Mouse (Mus musculus) heart, adult 18-20 months (tissue): ENCODE measurements around the gene Brk1. TPM values are rescaled to one million over a fixed set of nuclear protein-coding genes. Genes with fewer than 3 reads are reported as not detected.
A peak's percentile ranks its signal among the peaks of the same experiment; 100 is the strongest.

Experiments
- DNase-seq, 2 experiments: peaks; one replicate each; pipeline ENCODE4 v3.0.0; 2021 to 2022; ENCODE audit warnings: mixed read lengths in 1 of 2
- total RNA-seq, 2 experiments: library from RNA; stranded (reverse); gene quantifications; 2 replicates each; pipeline ENCODE4 v1.2.3; 2021

Brk1 gene
- total RNA-seq, 2 experiments from 2014 or later: 77.1 to 77.6 TPM

DNA sequence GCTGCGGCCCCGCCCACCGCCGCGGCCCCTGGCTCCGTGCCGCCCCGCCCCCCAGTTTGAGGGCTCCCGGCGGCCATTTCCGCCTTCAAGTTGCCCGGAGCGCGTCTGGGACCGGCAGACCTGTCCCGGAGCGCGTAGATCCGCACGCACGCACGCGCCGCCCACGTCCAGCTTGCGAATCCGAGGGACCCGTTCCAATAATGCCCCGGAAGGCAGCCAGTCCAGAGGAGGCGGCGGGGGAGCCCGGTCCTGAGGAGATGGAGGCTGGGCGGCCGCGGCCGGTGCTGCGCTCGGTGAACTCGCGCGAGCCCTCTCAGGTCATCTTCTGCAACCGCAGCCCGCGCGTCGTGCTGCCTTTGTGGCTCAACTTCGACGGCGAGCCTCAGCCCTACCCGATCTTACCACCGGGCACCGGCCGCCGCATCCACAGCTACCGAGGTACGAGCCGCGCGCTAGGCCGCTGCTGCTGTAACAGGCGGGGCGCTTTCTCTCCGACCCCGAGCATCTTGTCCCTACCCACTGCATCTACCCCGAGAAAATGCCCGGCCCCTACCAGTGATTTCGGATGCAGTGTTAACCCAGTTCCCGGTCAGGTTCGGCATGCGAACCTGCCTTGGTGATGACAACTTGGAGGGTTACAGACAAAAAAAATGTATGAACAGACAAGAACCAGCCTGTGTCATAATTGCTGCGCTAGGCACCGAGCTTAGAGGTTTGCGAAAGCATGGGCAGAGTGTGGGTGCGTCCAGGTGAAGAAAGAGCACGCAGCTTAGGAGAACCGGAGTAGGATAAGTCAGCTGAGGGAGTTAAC, 19.6 kb downstream of the Brk1 start, which contains the start of gene Vhl:
Vhl (plus strand) TSS at position 19 of the 811 bp plus-strand sequence.
- DNase-seq: peak; percentile 93 to 95

GRCm38 (mm10) chr6:113624989-113625770, 20.6 kb downstream of the Brk1 start:
- peak in 1 of 2 experiments; percentile 43 for DNase-seq

- DNase-seq: peak in 1 of 2 experiments; percentile 55
These were observed 25.8 kb downstream of the Brk1 start for GRCm38 (mm10) chr6:113630322-113630721.

DNA sequence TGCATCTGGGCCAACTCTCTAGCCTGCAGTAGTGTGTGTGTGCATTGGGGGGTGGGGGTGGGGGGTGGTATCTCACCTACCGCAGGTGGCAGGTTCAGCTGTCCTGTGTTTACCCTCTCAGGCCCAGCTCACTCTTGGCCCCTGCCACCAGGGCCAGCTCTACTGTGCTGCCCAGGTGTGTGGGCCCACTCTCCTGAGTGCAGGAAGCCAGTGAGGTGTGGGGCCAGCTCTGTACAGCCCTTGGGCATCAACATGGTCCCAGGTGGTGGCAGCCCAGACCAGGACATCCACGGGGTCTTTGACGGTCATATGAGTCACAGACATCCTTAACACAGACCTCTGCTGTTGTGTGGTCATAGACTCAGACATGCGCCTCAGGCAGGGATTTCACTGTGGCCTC, 28.3 kb downstream of the Brk1 start:
- DNase-seq: no peak

DNA sequence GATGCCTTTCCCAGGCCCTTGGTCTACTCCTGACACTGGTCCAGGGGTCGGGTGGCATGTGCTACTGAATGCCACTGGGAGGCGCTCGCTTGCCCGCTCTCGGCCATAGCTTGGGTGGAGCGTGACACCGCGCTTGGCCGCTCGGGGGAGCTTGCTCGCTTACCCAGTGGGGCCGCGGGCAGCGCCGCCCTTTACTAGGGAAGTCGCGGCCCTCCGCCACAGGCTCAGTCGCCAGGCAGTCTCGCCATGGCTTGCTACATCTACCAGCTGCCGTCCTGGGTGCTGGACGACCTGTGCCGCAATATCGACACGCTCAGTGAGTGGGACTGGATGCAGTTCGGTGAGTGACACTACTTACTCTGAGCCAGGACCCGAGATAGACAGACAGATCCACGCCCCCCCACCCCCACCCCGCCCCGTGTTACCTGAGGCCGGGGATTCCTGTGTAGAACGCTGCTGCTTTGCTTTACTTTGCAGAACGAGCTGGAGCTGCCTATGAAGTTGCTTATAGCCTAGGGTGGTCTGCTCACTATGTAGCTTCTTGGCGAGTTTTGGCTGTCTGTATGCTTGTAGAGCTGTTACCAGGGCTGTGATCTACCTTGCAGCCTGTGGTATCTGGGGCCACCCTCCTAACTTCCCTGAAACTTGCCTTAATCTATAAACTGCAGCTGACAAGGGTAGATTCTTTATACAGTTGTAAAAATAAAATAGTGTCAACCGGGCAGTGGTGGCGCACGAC, 33.9 kb downstream of the Brk1 start, which contains the start of gene Irak2:
Irak2 (plus strand) TSS at position 166 of the 739 bp plus-strand sequence.
- DNase-seq: peak; percentile 97

GRCm38 (mm10) chr6:113639201-113639600, 34.6 kb downstream of the Brk1 start:
- no peak for DNase-seq

GRCm38 (mm10) chr6:113642605-113643004, 38.0 kb downstream of the Brk1 start:
- DNase-seq: no peak

DNA sequence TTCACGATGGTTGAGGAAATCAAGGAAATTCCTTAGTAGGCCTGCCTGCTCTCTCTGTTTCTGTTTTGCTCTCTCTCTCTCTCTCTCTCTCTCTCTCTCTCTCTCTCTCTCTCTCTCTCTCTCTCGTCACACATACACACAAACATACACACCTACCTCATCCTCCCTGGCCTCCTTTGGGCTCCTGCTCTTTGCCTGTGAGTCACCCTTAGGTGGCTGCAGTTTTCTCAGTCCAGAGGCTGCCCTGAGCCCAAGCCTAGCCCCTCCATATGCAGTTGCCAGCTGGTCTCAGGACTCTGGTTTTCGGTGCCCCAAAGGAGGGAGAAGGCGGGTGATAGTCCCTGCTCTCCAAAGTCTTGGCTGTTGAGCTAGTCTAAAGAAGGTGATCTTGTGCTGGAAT, 38.4 kb downstream of the Brk1 start:
- no peak for DNase-seq

- no peak for DNase-seq
These were observed 39.4 kb downstream of the Brk1 start for GRCm38 (mm10) chr6:113643967-113644366.

DNA sequence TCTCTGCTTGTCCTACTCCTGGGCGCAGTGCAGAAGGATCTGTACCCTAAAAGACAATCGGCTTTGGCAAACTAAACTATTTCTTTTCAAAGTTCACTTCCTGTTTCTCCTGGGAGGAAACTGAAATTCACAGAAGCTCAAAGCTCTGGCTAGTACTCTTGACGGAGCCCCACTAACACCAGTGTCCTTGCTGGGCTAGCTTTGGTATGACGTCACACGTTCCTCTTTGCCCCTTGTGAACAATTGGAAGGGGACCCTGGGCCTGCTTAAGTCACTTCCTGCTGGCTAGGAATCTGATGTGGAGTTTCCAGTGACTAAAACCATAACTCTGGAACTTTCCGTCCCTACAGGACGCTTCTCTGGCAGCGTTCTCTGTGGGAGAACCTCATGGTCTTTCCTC, 40.2 kb downstream of the Brk1 start:
- peak; percentile 79 to 94 for DNase-seq

DNA sequence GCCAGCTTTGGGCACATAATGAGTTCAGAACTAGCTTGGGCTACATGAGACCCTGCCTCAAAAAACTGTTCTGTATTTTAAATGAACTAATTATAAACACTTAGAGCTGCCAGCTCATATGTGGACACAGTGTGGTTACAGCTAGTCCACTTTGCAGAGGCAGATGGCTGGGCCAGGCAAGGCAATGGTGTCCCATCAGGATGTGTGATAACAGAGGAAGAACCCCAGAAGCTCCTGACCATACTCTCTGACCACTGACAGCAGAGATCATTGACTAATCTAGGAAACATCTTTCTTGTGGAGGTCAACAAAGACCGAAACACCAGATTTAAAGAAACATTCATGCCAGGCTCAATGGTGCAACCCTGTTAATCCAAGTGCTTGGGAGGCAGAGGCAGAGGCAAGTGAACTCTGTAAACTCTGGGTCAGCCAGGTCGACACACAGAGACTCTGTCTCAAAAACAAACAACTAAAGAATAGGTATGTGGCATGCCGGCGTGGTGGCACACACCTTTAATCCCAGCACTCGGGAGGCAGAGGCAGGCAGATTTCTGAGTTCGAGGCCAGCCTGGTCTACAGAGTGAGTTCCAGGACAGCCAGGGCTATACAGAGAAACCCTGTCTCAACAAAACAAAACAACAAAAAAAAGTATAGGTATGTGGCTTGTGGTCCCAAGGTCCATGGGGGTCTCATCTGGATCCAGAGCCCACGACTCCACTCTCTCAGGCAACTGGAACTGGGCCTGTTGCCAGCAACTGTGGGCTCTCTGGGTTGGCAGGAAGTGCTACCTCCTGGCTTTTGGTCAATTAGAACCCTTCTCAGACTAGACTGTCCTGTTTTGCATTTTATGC, 45.0 kb downstream of the Brk1 start:
- no peak for DNase-seq

DNA sequence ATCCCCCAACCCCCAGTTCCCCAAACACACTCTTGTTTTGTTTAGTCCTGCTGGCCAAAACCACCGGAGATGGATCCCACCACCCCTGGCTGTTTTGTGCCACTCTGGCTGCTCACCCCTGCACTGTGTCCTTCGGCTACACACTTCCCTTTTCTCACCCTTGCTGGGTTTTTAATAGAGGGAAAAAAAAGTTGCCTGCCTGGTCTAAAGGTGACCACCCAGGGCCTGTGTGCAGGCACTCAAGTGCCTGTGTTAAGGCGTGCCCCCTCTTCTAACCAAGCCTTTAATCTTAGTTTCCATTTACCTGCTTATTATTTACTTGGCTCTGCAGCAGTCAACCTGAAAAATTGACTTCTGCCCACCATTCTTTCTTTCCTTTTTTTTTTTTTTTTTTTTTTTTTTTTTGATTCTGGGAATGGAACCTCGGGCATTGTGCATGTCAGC, 45.6 kb downstream of the Brk1 start:
- DNase-seq: no peak

DNA sequence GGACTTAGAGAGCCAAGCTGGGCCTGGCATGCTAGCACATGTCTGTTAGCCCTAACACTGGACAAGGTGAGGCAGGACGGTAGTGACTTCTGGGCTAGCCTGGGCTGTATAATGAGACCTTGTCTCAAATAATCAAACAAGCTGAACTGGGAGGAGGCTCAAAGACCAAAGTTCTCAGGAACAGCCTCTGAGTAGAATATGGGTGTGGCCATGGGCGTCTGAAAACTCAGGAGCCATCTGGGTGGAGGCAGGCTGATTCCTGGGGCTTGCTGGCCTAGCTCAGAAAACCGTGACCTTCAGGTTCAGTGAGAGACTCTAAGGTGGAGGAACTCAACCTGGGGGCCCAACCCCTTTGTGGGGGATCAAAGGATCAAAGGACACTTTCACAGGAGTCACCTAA, 47.1 kb downstream of the Brk1 start:
- DNase-seq: no peak

- DNase-seq: no peak
These were observed 49.0 kb downstream of the Brk1 start for GRCm38 (mm10) chr6:113653551-113653950.

- DNase-seq: peak in 1 of 2 experiments; percentile 63
These were observed 49.5 kb downstream of the Brk1 start for GRCm38 (mm10) chr6:113654102-113654501.

GRCm38 (mm10) chr6:113654753-113655397, 50.3 kb downstream of the Brk1 start:
- DNase-seq: no peak

DNA sequence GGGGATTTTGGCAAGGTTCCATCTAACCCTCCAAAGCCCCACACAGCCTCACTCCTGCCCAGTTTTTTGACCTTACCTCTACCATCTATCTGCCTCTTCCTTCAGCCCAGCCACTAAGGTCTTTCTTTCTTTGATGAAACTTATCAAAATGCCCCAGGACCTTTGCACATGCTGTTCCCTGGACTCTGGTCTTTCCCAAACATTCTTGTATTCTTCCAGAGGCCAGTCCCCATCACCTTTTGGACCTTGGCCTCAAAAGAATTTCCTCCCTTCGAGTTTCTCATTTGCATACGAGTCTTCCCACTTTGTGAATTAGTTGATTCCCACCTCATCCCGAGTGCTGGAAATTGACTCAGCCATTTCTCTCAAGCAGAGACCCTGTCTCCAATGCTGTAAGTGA, 50.9 kb downstream of the Brk1 start:
- DNase-seq: no peak

- DNase-seq: no peak
These were observed 52.3 kb downstream of the Brk1 start for GRCm38 (mm10) chr6:113656847-113657246.

- peak in 1 of 2 experiments; percentile 68 for DNase-seq
These were observed 53.7 kb downstream of the Brk1 start for GRCm38 (mm10) chr6:113658226-113658625.

- no peak for DNase-seq
These were observed 55.3 kb downstream of the Brk1 start for GRCm38 (mm10) chr6:113659648-113660491.
